Mouse (Mus musculus): Measurements from ENCODE around the gene Mettl26. TPM values are rescaled to one million over a fixed set of nuclear protein-coding genes. Genes with fewer than 3 reads are reported as not detected.

Gene Mettl26
- polyA plus RNA-seq, 1 experiment from 2014 or later, result 65.5 TPM

- Histone ChIP-seq H3K36me3 (peaks cover 48% of the 10 kb centered on the region), H3K27ac (replicated peaks) (peak overlapping the region; percentile 94)
Measured at GRCm38 (mm10) chr17:25831451-25832281, 43.2 kb upstream of the Mettl26 start.

GRCm38 (mm10) chr17:25832436-25833290 is 42.2 kb upstream of the Mettl26 start:
- Histone ChIP-seq H3K4me1 (replicated peaks) (peaks cover 84% of the 10 kb centered on the region), H3K27me3 (no peaks in the 10 kb centered on the region), H3K9me3 (no peaks in the 10 kb centered on the region), H3K9ac (peak overlapping the region; percentile 85), H3K4me3 (peak overlapping the region; percentile 76), H3K4me2 (peak overlapping the region; percentile 98), H3K36me3 (peaks cover 38% of the 10 kb centered on the region), H3K27ac (replicated peaks) (peak overlapping the region; percentile 94)
- peak; percentile 91 for ATAC-seq (ENCODE audit: low read depth)
- WGBS, result under 1% methylated on average over 77 of the region's 77 CpGs

More at GRCm38 (mm10) chr17:25831451-25832281, 43.2 kb upstream of the Mettl26 start:
- H3K9me3 ChIP-seq, result no peaks in the 10 kb centered on the region
- peaks cover 84% of the 10 kb centered on the region for H3K4me1 ChIP-seq (replicated peaks)
- 62% methylated on average over 21 of the region's 21 CpGs for WGBS
- H3K27me3 ChIP-seq, result no peaks in the 10 kb centered on the region
- no peak for ATAC-seq (ENCODE audit: low read depth)
- H3K9ac ChIP-seq, result peak overlapping the region; percentile 85
- H3K4me2 ChIP-seq, result peak overlapping the region; percentile 98
- H3K4me3 ChIP-seq, result peak overlapping the region; percentile 76

GRCm38 (mm10) chr17:25833291-25833663 is 41.6 kb upstream of the Mettl26 start, which contains the start of gene Stub1:
Stub1 (minus strand) TSS chr17:25833404.
- H3K9ac ChIP-seq, result peak within 1 kb of the TSS; percentile 85
- peaks cover 37% of the 10 kb centered on the region for H3K36me3 ChIP-seq
- H3K9me3 ChIP-seq, result no peaks in the 10 kb centered on the region
- peak within 1 kb of the TSS; percentile 76 for H3K4me3 ChIP-seq
- peak within 1 kb of the TSS; percentile 98 for H3K4me2 ChIP-seq
- H3K27ac ChIP-seq (replicated peaks), result peak within 1 kb of the TSS; percentile 94
- H3K4me1 ChIP-seq (replicated peaks), result peaks cover 84% of the 10 kb centered on the region
- WGBS, result under 1% methylated on average over 24 of the region's 24 CpGs
- H3K27me3 ChIP-seq, result no peaks in the 10 kb centered on the region
- peak; percentile 54 for ATAC-seq (ENCODE audit: low read depth)

GRCm38 (mm10) chr17:25833961-25834594 is 40.8 kb upstream of the Mettl26 start:
- Histone ChIP-seq H3K9me3 (no peaks in the 10 kb centered on the region), H3K9ac (peak overlapping the region; percentile 76), H3K4me3 (peak overlapping the region; percentile 76), H3K27ac (replicated peaks) (peak overlapping the region; percentile 94), H3K4me2 (peak overlapping the region; percentile 98), H3K27me3 (no peaks in the 10 kb centered on the region), H3K36me3 (peaks cover 41% of the 10 kb centered on the region), H3K4me1 (replicated peaks) (peaks cover 87% of the 10 kb centered on the region)
- WGBS, result 55% methylated on average over 6 of the region's 6 CpGs
- ATAC-seq (ENCODE audit: low read depth), result no peak

GRCm38 (mm10) chr17:25834595-25835222 is 40.2 kb upstream of the Mettl26 start:
- H3K4me3 ChIP-seq, result peak overlapping the region; percentile 76
- WGBS, result 92% methylated on average over 12 of the region's 12 CpGs
- peak overlapping the region; percentile 76 for H3K9ac ChIP-seq
- peaks cover 82% of the 10 kb centered on the region for H3K4me1 ChIP-seq (replicated peaks)
- no peaks in the 10 kb centered on the region for H3K9me3 ChIP-seq
- peaks cover 47% of the 10 kb centered on the region for H3K36me3 ChIP-seq
- no peak for ATAC-seq (ENCODE audit: low read depth)
- peak overlapping the region; percentile 94; the same call in 1 of the 2 replicates for H3K27ac ChIP-seq (replicated peaks)
- no peaks in the 10 kb centered on the region for H3K27me3 ChIP-seq
- peak overlapping the region; percentile 98 for H3K4me2 ChIP-seq

GRCm38 (mm10) chr17:25835301-25835700 is 39.6 kb upstream of the Mettl26 start:
- Histone ChIP-seq H3K4me1 (replicated peaks) (peaks cover 76% of the 10 kb centered on the region), H3K27ac (replicated peaks) (no peak overlapping the region), H3K27me3 (no peaks in the 10 kb centered on the region), H3K36me3 (peaks cover 47% of the 10 kb centered on the region), H3K4me2 (peak overlapping the region; percentile 98), H3K9me3 (no peaks in the 10 kb centered on the region), H3K9ac (peak overlapping the region; percentile 76; the same call in 1 of the 2 replicates), H3K4me3 (0 out of 2 replicates have a peak overlapping the region, but pooled peaks have one; percentile 76)
- no peak for ATAC-seq (ENCODE audit: low read depth)
- 95% methylated on average over 7 of the region's 7 CpGs for WGBS

GRCm38 (mm10) chr17:25835816-25836215 is 39.1 kb upstream of the Mettl26 start:
- H3K36me3 ChIP-seq, result peaks cover 47% of the 10 kb centered on the region
- peak overlapping the region; percentile 87 for H3K9ac ChIP-seq
- H3K27me3 ChIP-seq, result no peaks in the 10 kb centered on the region
- WGBS, result 94% methylated on average over 16 of the region's 16 CpGs
- peak overlapping the region; percentile 48; the same call in 1 of the 2 replicates for H3K4me3 ChIP-seq
- no peak for ATAC-seq (ENCODE audit: low read depth)
- H3K27ac ChIP-seq (replicated peaks), result no peak overlapping the region
- no peaks in the 10 kb centered on the region for H3K9me3 ChIP-seq
- H3K4me1 ChIP-seq (replicated peaks), result peaks cover 71% of the 10 kb centered on the region
- H3K4me2 ChIP-seq, result peak overlapping the region; percentile 98

GRCm38 (mm10) chr17:25836397-25837075 is 38.3 kb upstream of the Mettl26 start:
- Histone ChIP-seq H3K9me3 (no peaks in the 10 kb centered on the region), H3K27me3 (no peaks in the 10 kb centered on the region), H3K4me1 (replicated peaks) (peaks cover 64% of the 10 kb centered on the region), H3K9ac (peak overlapping the region; percentile 87), H3K36me3 (peaks cover 47% of the 10 kb centered on the region), H3K27ac (replicated peaks) (peak overlapping the region; percentile 84), H3K4me2 (peak overlapping the region; percentile 98), H3K4me3 (peak overlapping the region; percentile 48)
- 21% methylated on average over 23 of the region's 23 CpGs for WGBS
- no peak for ATAC-seq (ENCODE audit: low read depth)

- Histone ChIP-seq H3K4me1 (replicated peaks) (peaks cover 59% of the 10 kb centered on the region), H3K4me2 (peak within 1 kb of the TSS; percentile 98), H3K27me3 (no peaks in the 10 kb centered on the region), H3K36me3 (peaks cover 48% of the 10 kb centered on the region), H3K9me3 (no peaks in the 10 kb centered on the region), H3K9ac (peak within 1 kb of the TSS; percentile 87), H3K27ac (replicated peaks) (peak within 1 kb of the TSS; percentile 84), H3K4me3 (peak within 1 kb of the TSS; percentile 48)
- WGBS, result under 1% methylated on average over 28 of the region's 29 CpGs
- ATAC-seq (ENCODE audit: low read depth), result peak; percentile 12; the same call in 1 of the 2 replicates
Measured at GRCm38 (mm10) chr17:25837076-25837410, 37.8 kb upstream of the Mettl26 start, which contains the start of gene Rhbdl1. Rhbdl1 (minus strand) TSS chr17:25837295.

GRCm38 (mm10) chr17:25837533-25837932 is 37.3 kb upstream of the Mettl26 start:
- Histone ChIP-seq H3K9ac (peak overlapping the region; percentile 87), H3K4me1 (replicated peaks) (peaks cover 57% of the 10 kb centered on the region), H3K4me2 (peak overlapping the region; percentile 98), H3K27me3 (no peaks in the 10 kb centered on the region), H3K27ac (replicated peaks) (peak overlapping the region; percentile 84), H3K4me3 (peak overlapping the region; percentile 48), H3K9me3 (no peaks in the 10 kb centered on the region), H3K36me3 (peaks cover 53% of the 10 kb centered on the region)
- no peak for ATAC-seq (ENCODE audit: low read depth)
- WGBS, result 20% methylated on average over 3 of the region's 3 CpGs

GRCm38 (mm10) chr17:25838904-25839303 is 36.0 kb upstream of the Mettl26 start:
- Histone ChIP-seq H3K36me3 (peaks cover 59% of the 10 kb centered on the region), H3K9ac (no peak overlapping the region; the same call in 1 of the 2 replicates), H3K4me2 (no peak overlapping the region), H3K4me1 (replicated peaks) (peaks cover 63% of the 10 kb centered on the region), H3K27me3 (no peaks in the 10 kb centered on the region), H3K9me3 (no peaks in the 10 kb centered on the region), H3K4me3 (no peak overlapping the region), H3K27ac (replicated peaks) (no peak overlapping the region)
- ATAC-seq (ENCODE audit: low read depth), result no peak
- WGBS, result 86% methylated on average over 4 of the region's 4 CpGs
